Mouse (Mus musculus) kidney, adult 8-10 months (tissue): ENCODE results near the gene Cdh15.

Experiments used
- DNase-seq, 2 experiments: peaks; one replicate each; pipeline ENCODE4 v3.0.0; 2022

Gene Cdh15

GRCm38 (mm10) chr8:122893451-122893850 is 45.7 kb downstream of the Cdh15 start:
- no peak for DNase-seq

- DNase-seq, result no peak
Measured at GRCm38 (mm10) chr8:122896317-122896716, 48.6 kb downstream of the Cdh15 start.

GRCm38 (mm10) chr8:122897200-122897599 is 49.4 kb downstream of the Cdh15 start:
- DNase-seq, result no peak

GRCm38 (mm10) chr8:122898018-122898417 is 50.3 kb downstream of the Cdh15 start:
- DNase-seq, result no peak

GRCm38 (mm10) chr8:122898473-122898872 is 50.7 kb downstream of the Cdh15 start:
- DNase-seq, result no peak

GRCm38 (mm10) chr8:122899085-122899484 is 51.3 kb downstream of the Cdh15 start:
- DNase-seq, result no peak

GRCm38 (mm10) chr8:122901476-122901875 is 53.7 kb downstream of the Cdh15 start:
- no peak for DNase-seq

- peak in 1 of 2 experiments; percentile 20 for DNase-seq
Measured at GRCm38 (mm10) chr8:122901892-122902515, 54.2 kb downstream of the Cdh15 start.

GRCm38 (mm10) chr8:122902581-122902980 is 54.8 kb downstream of the Cdh15 start:
- no peak for DNase-seq

GRCm38 (mm10) chr8:122903002-122903401 is 55.2 kb downstream of the Cdh15 start:
- DNase-seq, result no peak

GRCm38 (mm10) chr8:122904496-122904895 is 56.7 kb downstream of the Cdh15 start:
- DNase-seq, result no peak

GRCm38 (mm10) chr8:122905346-122905745 is 57.6 kb downstream of the Cdh15 start:
- DNase-seq, result peak; percentile 17 to 50

- DNase-seq, result peak; percentile 91 to 92
Measured at GRCm38 (mm10) chr8:122906463-122907021, 58.8 kb downstream of the Cdh15 start.

GRCm38 (mm10) chr8:122912150-122912549 is 64.4 kb downstream of the Cdh15 start:
- DNase-seq, result no peak

- no peak for DNase-seq
Measured at GRCm38 (mm10) chr8:122912871-122913270, 65.1 kb downstream of the Cdh15 start.

- no peak for DNase-seq
Measured at GRCm38 (mm10) chr8:122916766-122917165, 69.0 kb downstream of the Cdh15 start.
